30 mouse cellular contexts compared by ENCODE assay signal in the genomic region with DNA sequence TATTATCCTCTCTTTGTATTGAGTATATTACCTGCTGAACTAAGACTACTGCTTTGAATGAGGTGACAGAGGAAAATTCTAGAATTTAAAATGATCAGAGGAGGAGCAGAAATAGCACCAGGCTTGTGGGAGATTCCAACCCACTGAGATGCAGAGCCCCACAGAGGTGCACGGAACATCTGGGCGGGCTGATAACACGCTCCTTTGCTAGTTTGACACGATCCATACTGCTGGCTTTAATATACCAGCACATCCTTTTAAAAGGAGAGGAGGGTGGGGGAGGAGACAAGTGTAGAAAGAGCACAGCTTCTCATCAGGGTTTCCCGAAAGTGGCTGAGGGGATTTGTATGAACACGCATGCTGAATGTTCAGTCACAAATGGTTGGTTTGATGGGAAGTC.
"Had no signal": no experiment of that assay in that cellular context is flagged by ENCODE, and none has a peak within 500 bp of the region (broad histone marks: within the 10 kb centered on the region; RNA-seq: fewer than 3 reads in every experiment).

No protein-coding gene starts in this region.

- H3K9me3 ChIP-seq: limb, embryonic 10.5 days; limb, embryonic 12.5 days; limb, embryonic 13.5 days; limb, embryonic 15.5 days; liver, embryonic 12.5 days; liver, embryonic 13.5 days; liver, embryonic 15.5 days; lung, embryonic 15.5 days; midbrain, embryonic 10.5 days; midbrain, embryonic 12.5 days; midbrain, embryonic 13.5 days; midbrain, embryonic 15.5 days had no signal

- ATAC-seq: liver, embryonic 12.5 days; liver, postnatal 0 days; lung, postnatal 0 days; midbrain, embryonic 13.5 days; midbrain, embryonic 15.5 days had no signal

- H3K4me1 ChIP-seq: liver, embryonic 12.5 days; liver, embryonic 13.5 days; liver, embryonic 15.5 days; lung, embryonic 15.5 days; megakaryocyte, embryonic 14.5 days had no signal

- H3K4me2 ChIP-seq: limb, embryonic 12.5 days; limb, embryonic 13.5 days; limb, embryonic 15.5 days; liver, embryonic 11.5 days; liver, embryonic 12.5 days; liver, embryonic 13.5 days; liver, embryonic 15.5 days; lung, embryonic 14.5 days; lung, embryonic 15.5 days; midbrain, embryonic 12.5 days; midbrain, embryonic 13.5 days; midbrain, embryonic 15.5 days had no signal

- DNase-seq: left cerebral cortex, postnatal 4 days; liver; liver, embryonic 13.5 days; liver, postnatal 0 days; lung, adult 18-20 months; lung, adult 2 months; lung, embryonic 14.5 days; lung, postnatal 10 days; lung, postnatal 14 days; lung, postnatal 36 days; lung, postnatal 4 days; midbrain, embryonic 14.5 days had no signal

- H3K27ac ChIP-seq: left cerebral cortex, adult 2 months; limb, embryonic 10.5 days; limb, embryonic 12.5 days; limb, embryonic 13.5 days; limb, embryonic 15.5 days; liver, embryonic 12.5 days; liver, embryonic 13.5 days; liver, embryonic 14.5 days; liver, embryonic 15.5 days; lung, embryonic 15.5 days; macrophage; midbrain, embryonic 10.5 days; midbrain, embryonic 12.5 days; midbrain, embryonic 13.5 days; midbrain, embryonic 15.5 days had no signal

- H3K36me3 ChIP-seq: limb, embryonic 10.5 days; limb, embryonic 12.5 days; limb, embryonic 13.5 days; limb, embryonic 15.5 days; liver, embryonic 12.5 days; liver, embryonic 13.5 days; liver, embryonic 15.5 days; lung, embryonic 15.5 days; midbrain, embryonic 10.5 days; midbrain, embryonic 12.5 days; midbrain, embryonic 13.5 days; midbrain, embryonic 15.5 days had no signal

- H3K4me3 ChIP-seq: left cerebral cortex, adult 2 months; limb, embryonic 10.5 days; limb, embryonic 12.5 days; limb, embryonic 13.5 days; limb, embryonic 15.5 days; liver, embryonic 12.5 days; liver, embryonic 13.5 days; liver, embryonic 15.5 days; lung, embryonic 15.5 days; megakaryocyte, embryonic 14.5 days; midbrain, embryonic 10.5 days; midbrain, embryonic 12.5 days; midbrain, embryonic 13.5 days; midbrain, embryonic 15.5 days; myocyte had no signal

- H3K27me3 ChIP-seq: limb, embryonic 12.5 days; limb, embryonic 13.5 days; limb, embryonic 15.5 days; liver, embryonic 12.5 days; liver, embryonic 13.5 days; liver, embryonic 15.5 days; lung, embryonic 15.5 days; megakaryocyte, embryonic 14.5 days; midbrain, embryonic 13.5 days; midbrain, embryonic 15.5 days had no signal

- H3K9ac ChIP-seq: limb, embryonic 12.5 days; limb, embryonic 13.5 days; limb, embryonic 15.5 days; liver, embryonic 12.5 days; liver, embryonic 13.5 days; liver, embryonic 14.5 days; liver, embryonic 15.5 days; liver, postnatal 0 days; lung, embryonic 14.5 days; lung, embryonic 15.5 days; midbrain, embryonic 12.5 days; midbrain, embryonic 13.5 days; midbrain, embryonic 15.5 days had no signal
